Mouse (Mus musculus): Measurements from ENCODE around the gene Gpr4.

DNA sequence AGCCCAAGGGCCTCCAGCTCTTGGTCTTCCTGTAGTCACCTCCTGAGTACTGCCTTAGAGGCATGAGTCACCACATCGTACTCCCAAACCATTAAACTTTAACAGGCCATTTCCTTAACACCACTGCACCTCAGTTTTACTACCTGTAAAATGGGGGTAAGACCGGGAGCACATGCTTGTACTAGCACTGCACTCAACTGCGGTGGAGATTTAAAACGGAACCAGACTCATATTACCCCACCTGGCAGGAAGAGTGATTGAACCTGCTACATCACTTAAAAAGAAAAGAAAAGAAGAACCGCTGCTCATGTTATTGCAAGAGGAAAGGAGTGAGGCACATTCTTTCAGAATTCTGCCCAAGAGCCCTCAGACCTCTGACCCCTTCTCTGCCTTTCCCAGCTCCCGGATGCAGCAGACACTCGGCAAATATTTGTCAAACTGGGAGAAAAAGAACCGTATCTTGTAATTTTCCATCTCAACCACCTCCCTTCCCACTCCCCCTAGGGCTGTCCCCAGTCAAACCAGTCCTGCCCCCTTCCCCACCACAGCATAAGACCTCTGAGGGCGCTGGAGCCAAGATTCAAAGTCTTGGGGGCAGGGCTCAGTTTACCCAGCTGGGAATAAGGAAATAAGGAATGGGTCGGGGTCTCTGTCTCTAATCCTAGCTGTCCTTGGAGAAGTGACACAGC lies 56.8 kb downstream of the Gpr4 start:
- TF ChIP-seq CTCF (IDR thresholded peaks at IDR 0.05; ENCODE audit: insufficient read depth, low read depth, low read length) (no peak), POLR2A (IDR thresholded peaks at IDR 0.05; ENCODE audit: insufficient read depth, low read depth, low read length) (no peak)
